ENCODE assay signal across 21 mouse cellular contexts in the genomic region with DNA sequence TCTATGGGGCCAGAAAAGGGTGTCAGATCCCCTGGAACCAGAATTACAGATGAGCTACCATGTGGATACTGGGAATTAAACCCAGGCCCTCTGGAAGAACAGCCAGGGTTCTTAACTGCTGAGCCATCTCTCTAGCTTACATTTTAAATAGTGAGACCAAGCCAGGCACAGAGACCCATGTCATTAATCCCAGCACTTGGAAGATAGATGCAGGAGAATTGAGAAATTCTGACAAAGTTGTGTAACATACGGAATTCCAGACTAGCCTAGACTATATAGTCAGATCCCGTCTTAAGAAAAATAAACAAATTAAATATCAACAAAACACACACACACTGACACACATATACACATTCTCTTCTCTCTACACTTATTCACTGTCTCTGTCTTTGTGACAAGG. TPM values are rescaled to one million over a fixed set of nuclear protein-coding genes. Genes with fewer than 3 reads are reported as not detected.
DNase-seq lines count a peak whose midpoint lies in the region; ATAC-seq and TF ChIP-seq lines count a peak whose summit lies in the region.
"Had no signal": no experiment of that assay in that cellular context is flagged by ENCODE, and none has a peak within 500 bp of the region (broad histone marks: within the 10 kb centered on the region; RNA-seq: fewer than 3 reads in every experiment).

No protein-coding gene starts in this region.

- TF ChIP-seq CTCF in lung, postnatal 0 days (IDR thresholded peaks at IDR 0.05) = no peak

- H3K9me3 ChIP-seq in lung, postnatal 0 days (ENCODE audit: low read length) = no peaks in the 10 kb centered on the region
- no peaks in the 10 kb centered on the region for H3K9me3 ChIP-seq in heart, embryonic 12.5 days (replicated peaks)
- H3K9me3 ChIP-seq: G1E had no signal

- peaks cover 24% of the 10 kb centered on the region; the same call in 1 of the 2 replicates for H3K36me3 ChIP-seq in lung, postnatal 0 days (ENCODE audit: insufficient read depth, low read length)
- H3K36me3 ChIP-seq in heart, embryonic 12.5 days = peaks cover 84% of the 10 kb centered on the region

- H3K4me1 ChIP-seq in lung, postnatal 0 days (ENCODE audit: insufficient read depth, low read depth, low read length) = no peaks in the 10 kb centered on the region
- no peaks in the 10 kb centered on the region for H3K4me1 ChIP-seq in heart, embryonic 12.5 days (replicated peaks)

- no peak overlapping the region for H3K4me3 ChIP-seq in lung, postnatal 0 days (ENCODE audit: low read depth, low read length)
- H3K4me3 ChIP-seq in heart, embryonic 12.5 days = no peak overlapping the region

- peak; percentile 40 for DNase-seq in lung, postnatal 0 days (ENCODE audit: low spot score)
- DNase-seq in lung, postnatal 25 days (ENCODE audit: low spot score) = no peak
- peak; percentile 59 for DNase-seq in fat pad, adult 2 months (ENCODE audit: extremely low read depth, low read depth, low spot score)
- DNase-seq in gonadal fat pad, adult 2 months (ENCODE audit: low read depth) = peak; percentile 64
- DNase-seq in gastrocnemius, postnatal 4 days (ENCODE audit: low spot score in 2 of 2) = no peak
- DNase-seq: adrenal gland, adult 2 months; adrenal gland, adult 8-10 months; adrenal gland, postnatal 10 days; adrenal gland, postnatal 14 days; adrenal gland, postnatal 25 days; adrenal gland, postnatal 36 days; B cell, adult 2 months; cerebellum, adult 11 months; cerebellum, adult 11-12 months; cerebellum, adult 18-20 months had no signal

- no peak overlapping the region for H3K9ac ChIP-seq in lung, postnatal 0 days (replicated peaks; ENCODE audit: low read depth)
- H3K9ac ChIP-seq in heart, embryonic 12.5 days = no peak overlapping the region

- no peaks in the 10 kb centered on the region for H3K27me3 ChIP-seq in lung, postnatal 0 days (replicated peaks; ENCODE audit: insufficient read depth, low read length)
- H3K27me3 ChIP-seq in heart, embryonic 12.5 days (replicated peaks) = no peaks in the 10 kb centered on the region
- H3K27me3 ChIP-seq: CH12.LX, Patski had no signal

- H3K27ac ChIP-seq in lung, postnatal 0 days (ENCODE audit: low read length) = no peak overlapping the region
- no peak overlapping the region for H3K27ac ChIP-seq in heart, embryonic 12.5 days (ENCODE audit: poor library complexity, severe bottlenecking)

- 60% methylated on average over 2 of the region's 2 CpGs for WGBS in lung, postnatal 0 days
- 79% methylated on average over 2 of the region's 2 CpGs for WGBS in heart, embryonic 12.5 days

- TF ChIP-seq EP300 in lung, postnatal 0 days (IDR thresholded peaks at IDR 0.05) = no peak

- peak; percentile 38; the same call in 1 of the 2 replicates for ATAC-seq in lung, postnatal 0 days
- no peak for ATAC-seq in heart, embryonic 12.5 days (ENCODE audit: insufficient number of reproducible peaks, low FRiP score)
- ATAC-seq: activated CD4-positive, CD25-positive, alpha-beta regulatory T cell, adult 4 months; CD4-positive, CD25-positive, alpha-beta regulatory T cell, adult 4 months; Patski had no signal

- H3K4me2 ChIP-seq in lung, postnatal 0 days (replicated peaks; ENCODE audit: low read depth, low read length) = no peak overlapping the region
- H3K4me2 ChIP-seq in heart, embryonic 12.5 days = no peak overlapping the region

RNA-seq across cellular contexts. Expression of gene Irf5, which starts 26.1 kb away (rescaled TPM):
- 8.5 and 8.6 TPM in 2 replicates for polyA plus RNA-seq in lung, postnatal 0 days (2015; fragmentation: Nextera tagmentation; extraction: Ambion mirVana)
- 13.5 and 16.3 TPM in 2 replicates for polyA plus RNA-seq in gonadal fat pad, adult 2 months (2012; rRNA removed)
- 11.2 and 12.5 TPM in 2 replicates for polyA plus RNA-seq in heart, embryonic 12.5 days (2016; fragmentation: Nextera tagmentation; extraction: Ambion mirVana)
- 1 to 10 TPM; 3.7 to 4.5 TPM for total RNA-seq in gastrocnemius, postnatal 4 days (2021)

RNA-seq across cellular contexts. Expression of gene Kcp, which starts 44.8 kb away (rescaled TPM):
- polyA plus RNA-seq in lung, postnatal 0 days (2015; fragmentation: Nextera tagmentation; extraction: Ambion mirVana) = 4.0 and 4.8 TPM in 2 replicates
- 5.2 and 8.3 TPM in 2 replicates for polyA plus RNA-seq in gonadal fat pad, adult 2 months (2012; rRNA removed)
- polyA plus RNA-seq in heart, embryonic 12.5 days (2016; fragmentation: Nextera tagmentation; extraction: Ambion mirVana) = 10.6 and 15.4 TPM in 2 replicates
- total RNA-seq in gastrocnemius, postnatal 4 days (2021) = 10 to 100 TPM; 37.6 to 40.5 TPM

RNA-seq across cellular contexts. Expression of gene Tnpo3, which starts 57.2 kb away (rescaled TPM):
- polyA plus RNA-seq in lung, postnatal 0 days (2015; fragmentation: Nextera tagmentation; extraction: Ambion mirVana) = 38.3 and 39.5 TPM in 2 replicates
- 43.0 and 46.2 TPM in 2 replicates for polyA plus RNA-seq in gonadal fat pad, adult 2 months (2012; rRNA removed)
- 71.6 and 73.4 TPM in 2 replicates for polyA plus RNA-seq in heart, embryonic 12.5 days (2016; fragmentation: Nextera tagmentation; extraction: Ambion mirVana)
- 10 to 100 TPM; 47.2 to 52.3 TPM for total RNA-seq in gastrocnemius, postnatal 4 days (2021)

Comparison
In these comparisons a context has a peak if more than half of its experiments do, and no peak if none do; other contexts are left out.
1. DNase-seq: peak in lung, postnatal 0 days (single experiment), fat pad, adult 2 months (single experiment) and gonadal fat pad, adult 2 months (single experiment); none in lung, postnatal 25 days (single experiment) and gastrocnemius, postnatal 4 days (0 of 2).